Mouse (Mus musculus): ENCODE data around the gene Magi2.

The Magi2 gene

DNA sequence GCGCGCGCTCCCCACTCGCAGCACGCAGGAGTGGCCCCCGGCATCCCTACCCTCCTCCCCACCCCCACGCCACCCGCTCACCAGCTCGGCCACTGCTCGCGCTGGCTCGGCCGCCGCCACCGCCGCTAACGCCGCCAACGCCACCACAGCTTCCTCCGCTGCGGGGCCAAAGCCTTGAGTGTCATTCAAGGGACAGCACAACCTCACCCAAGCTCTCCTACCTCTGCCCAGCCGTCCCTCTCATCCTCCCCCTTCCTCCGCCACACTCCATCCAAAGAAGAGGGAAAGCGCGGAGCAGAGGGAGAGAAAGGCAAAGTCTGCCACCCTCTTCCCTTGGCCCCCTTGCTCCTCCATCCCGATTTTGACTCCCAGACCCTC lies at the start of gene Magi2:
TSS of gene Magi2 (plus strand) at position 171 of the 378 bp plus-strand sequence.
- 2% methylated on average over 25 of the region's 26 CpGs for WGBS

- 49% methylated on average over 6 of the region's 6 CpGs for WGBS
Measured at GRCm38 (mm10) chr5:19178594-19178993, 48.2 kb upstream of the Magi2 start.

DNA sequence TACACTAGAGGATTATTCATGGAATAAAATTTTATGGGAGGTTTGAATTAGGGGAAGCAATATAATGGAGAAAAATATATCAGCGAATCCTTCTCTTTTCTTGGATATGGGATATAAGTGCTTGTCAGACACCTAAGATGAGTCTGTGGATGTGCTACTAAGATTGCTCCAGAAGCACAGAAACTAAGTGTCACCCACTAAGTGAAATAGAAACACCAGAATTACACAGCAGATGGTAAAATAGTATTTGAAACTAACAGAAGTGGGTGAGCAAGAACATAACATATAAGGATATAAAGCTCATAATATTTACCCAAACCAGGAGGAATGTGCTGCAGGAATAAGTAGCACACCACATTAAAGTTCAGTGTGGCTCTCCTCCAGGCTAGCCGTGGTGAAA lies 40.7 kb upstream of the Magi2 start:
- WGBS = 54% methylated on average over 2 of the region's 2 CpGs

GRCm38 (mm10) chr5:19211665-19212064 lies 15.2 kb upstream of the Magi2 start:
- 62% methylated on average over 3 of the region's 3 CpGs for WGBS

DNA sequence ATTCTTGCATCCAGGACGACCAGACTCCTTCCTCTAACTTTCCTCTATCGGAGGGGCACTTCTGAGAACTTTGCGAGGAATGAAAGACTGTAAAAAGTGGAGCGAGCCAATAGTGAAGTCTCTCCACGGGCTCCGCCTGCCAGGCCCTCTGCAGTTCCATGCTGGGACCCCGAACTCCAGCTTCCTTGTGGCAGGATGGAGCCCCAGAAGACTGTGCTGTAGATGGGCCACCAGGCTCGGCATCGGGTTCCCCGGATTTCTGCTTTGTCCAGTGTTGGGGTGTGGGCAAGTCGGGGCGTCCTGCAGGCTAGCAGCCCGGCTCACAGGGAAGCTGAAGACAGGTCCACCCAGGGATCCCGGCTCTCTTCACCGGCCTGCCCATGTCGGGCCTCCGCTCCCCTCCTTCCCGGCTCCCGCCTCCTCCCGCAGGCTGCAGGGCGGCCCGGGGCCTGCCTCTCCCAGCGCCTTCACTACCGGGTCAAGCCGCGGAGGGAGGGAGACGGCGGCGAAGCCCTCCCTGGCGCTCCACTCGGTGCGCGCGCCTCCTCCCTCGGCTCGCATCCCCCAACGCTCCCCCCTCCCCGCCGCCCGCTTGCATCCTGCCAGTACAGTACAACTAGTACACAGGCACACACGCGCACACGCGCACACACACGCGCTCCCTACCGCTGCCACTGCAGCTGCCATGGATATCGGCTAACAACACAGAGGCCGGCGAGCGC lies 531 bp upstream of the Magi2 start:
- WGBS = 2% methylated on average over 46 of the region's 51 CpGs

GRCm38 (mm10) chr5:19227281-19227680 lies 445 bp downstream of the Magi2 start:
- 1% methylated on average over 21 of the region's 21 CpGs for WGBS

- WGBS = under 1% methylated on average over 14 of the region's 14 CpGs
Measured at GRCm38 (mm10) chr5:19227791-19228331, 1.0 kb downstream of the Magi2 start.

- 75% methylated on average over 2 of the region's 2 CpGs for WGBS
Measured at GRCm38 (mm10) chr5:19246426-19246825, 19.6 kb downstream of the Magi2 start.

DNA sequence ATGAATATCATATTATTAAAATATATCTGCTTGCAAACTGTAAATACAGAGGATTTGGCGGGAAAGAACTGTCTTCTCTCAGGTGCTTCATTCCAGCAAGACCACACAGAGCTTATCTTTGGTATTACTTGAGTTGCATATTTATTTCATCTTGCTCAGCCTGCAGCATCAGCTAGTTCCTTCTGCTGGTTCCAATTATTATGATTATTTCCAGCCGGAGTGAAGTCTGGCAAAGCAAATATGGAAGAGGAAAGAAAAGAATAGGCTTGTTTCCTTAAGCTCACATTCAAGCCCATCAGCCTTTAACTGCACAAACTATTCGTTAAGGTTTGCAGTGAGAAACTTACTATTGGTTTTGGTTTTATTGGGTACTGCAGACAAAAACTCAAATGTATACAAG lies 20.4 kb downstream of the Magi2 start:
- 65% methylated on average over 3 of the region's 3 CpGs for WGBS

DNA sequence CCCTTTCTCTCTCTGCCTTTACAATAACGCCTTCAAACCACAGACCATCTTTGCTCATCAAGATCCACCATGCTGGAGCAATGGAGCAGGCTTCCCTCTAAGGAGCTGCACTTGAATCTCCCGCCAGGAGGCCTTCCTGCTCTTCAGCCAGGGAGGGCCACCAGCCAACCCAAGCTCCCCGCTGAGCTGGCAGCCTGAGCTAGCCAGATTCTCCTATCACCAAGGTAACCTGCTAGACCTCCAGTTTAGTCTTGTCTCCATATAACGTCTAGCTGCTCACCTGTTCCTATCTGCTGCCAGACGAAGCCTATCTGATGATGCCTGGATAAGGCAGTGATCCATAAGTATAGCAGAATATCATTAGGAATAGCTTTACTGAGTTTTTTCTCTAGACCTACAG lies 36.0 kb downstream of the Magi2 start:
- 59% methylated on average over 5 of the region's 5 CpGs for WGBS

DNA sequence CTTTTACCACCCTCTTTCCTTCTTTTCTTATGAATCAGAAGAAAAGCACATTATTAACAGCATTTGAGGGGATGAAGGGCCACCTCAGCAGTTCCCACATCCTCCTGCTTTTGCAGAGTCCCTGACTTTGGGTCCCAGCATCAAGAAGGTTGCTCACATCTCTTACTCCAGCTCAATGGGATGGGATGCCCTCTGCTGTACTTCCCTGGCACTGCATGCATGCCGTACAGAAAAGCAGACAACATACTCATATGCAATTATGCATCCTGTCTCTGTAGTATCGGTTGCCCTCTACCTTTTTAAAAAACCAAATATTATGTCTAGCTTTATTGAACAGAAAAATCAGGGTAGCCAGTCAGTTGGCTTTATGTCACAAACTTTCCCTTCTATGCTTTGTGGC lies 37.8 kb downstream of the Magi2 start:
- WGBS = 80% methylated on average over 2 of the region's 2 CpGs

- 78% methylated on average over 3 of the region's 3 CpGs for WGBS
Measured at GRCm38 (mm10) chr5:19292581-19292980, 65.7 kb downstream of the Magi2 start.

GRCm38 (mm10) chr5:19306656-19307055 lies 79.8 kb downstream of the Magi2 start:
- 84% methylated on average over 6 of the region's 6 CpGs for WGBS

- 72% methylated on average over 1 of the region's 1 CpGs for WGBS
Measured at GRCm38 (mm10) chr5:19309870-19310269, 83.0 kb downstream of the Magi2 start.

GRCm38 (mm10) chr5:19322532-19322931 lies 95.7 kb downstream of the Magi2 start:
- 39% methylated on average over 6 of the region's 6 CpGs for WGBS

DNA sequence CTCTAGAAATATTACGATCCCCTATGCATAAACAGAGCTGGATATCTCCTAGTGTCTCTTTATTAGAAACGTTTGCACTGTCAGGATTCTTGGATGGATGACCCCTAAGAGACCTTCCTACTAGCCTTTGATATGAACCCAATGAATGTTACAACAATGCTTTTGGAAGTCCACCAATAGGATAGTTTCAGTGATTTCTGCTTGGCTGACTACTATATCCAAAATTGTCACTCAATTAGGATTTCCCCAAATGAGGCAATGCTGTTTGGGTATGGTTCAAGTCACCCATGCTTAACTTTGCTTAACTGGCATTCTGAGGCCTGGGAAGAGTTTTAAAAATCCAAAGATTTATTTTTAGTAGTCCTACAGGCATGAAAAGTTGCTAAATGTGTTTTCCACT lies 110.7 kb downstream of the Magi2 start:
- WGBS = 62% methylated on average over 2 of the region's 2 CpGs

GRCm38 (mm10) chr5:19368175-19368574 lies 141.3 kb downstream of the Magi2 start:
- 95% methylated on average over 1 of the region's 1 CpGs for WGBS

DNA sequence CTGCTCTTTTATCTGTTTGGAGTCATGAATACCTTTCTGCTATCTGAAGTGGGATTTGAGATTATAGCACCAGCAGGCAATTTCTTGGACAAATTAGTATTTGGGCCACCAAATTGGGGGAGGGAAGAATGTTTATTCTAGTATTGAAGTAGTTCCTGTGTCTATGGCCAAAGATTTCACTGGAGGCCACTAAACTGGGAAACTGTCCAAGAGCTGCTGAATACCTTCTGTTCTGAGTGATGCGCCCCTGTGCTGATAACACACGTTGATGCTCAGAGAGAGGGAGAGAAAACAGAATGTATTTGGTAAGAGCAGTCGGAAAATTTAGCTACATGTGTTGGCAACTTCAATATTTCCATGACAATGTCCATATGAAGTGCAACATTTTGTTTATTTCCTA lies 169.0 kb downstream of the Magi2 start:
- 58% methylated on average over 3 of the region's 3 CpGs for WGBS

- WGBS = 93% methylated on average over 4 of the region's 4 CpGs
Measured at GRCm38 (mm10) chr5:19400299-19400698, 173.5 kb downstream of the Magi2 start.

- WGBS = 43% methylated on average over 5 of the region's 5 CpGs
Measured at GRCm38 (mm10) chr5:19400738-19401408, 174.0 kb downstream of the Magi2 start.

GRCm38 (mm10) chr5:19404268-19404667 lies 177.4 kb downstream of the Magi2 start:
- WGBS = 84% methylated on average over 1 of the region's 1 CpGs

GRCm38 (mm10) chr5:19414556-19414955 lies 187.7 kb downstream of the Magi2 start:
- 64% methylated on average over 4 of the region's 4 CpGs for WGBS

- WGBS = 8% methylated on average over 2 of the region's 2 CpGs
Measured at GRCm38 (mm10) chr5:19429290-19429689, 202.5 kb downstream of the Magi2 start.
